Mouse (Mus musculus) spleen, adult 2 months (tissue): ENCODE data around the gene Ch25h. TPM values are rescaled to one million over a fixed set of nuclear protein-coding genes. Genes with fewer than 3 reads are reported as not detected.

Experiments
- DNase-seq, 2 experiments: peaks; one replicate each; pipeline versions ENCODE4 v3.0.0 to v3.0.0-alpha.2; 2012 to 2021; ENCODE audit warnings: low spot score in 2 of 2, low read depth in 1 of 2
- H3K27ac ChIP-seq: fragments of 200-500 bp; 2 replicates; pipeline ENCODE4 v1.5.1; 2012; ENCODE audit warnings: low read length, inconsistent platforms; ENCODE audit not compliant: insufficient read depth
- H3K27me3 ChIP-seq: fragments of 200-500 bp; 2 replicates; pipeline ENCODE4 v1.6.1; 2012; ENCODE audit warnings: mild to moderate bottlenecking, moderate library complexity, low read length, inconsistent platforms; ENCODE audit not compliant: control insufficient read depth, insufficient read depth
- H3K36me3 ChIP-seq: fragments of 200-500 bp; 2 replicates; pipeline ENCODE4 v1.6.1; 2012; ENCODE audit warnings: mild to moderate bottlenecking, low read length, inconsistent platforms; ENCODE audit not compliant: control insufficient read depth, insufficient read depth
- H3K4me1 ChIP-seq: fragments of 200-500 bp; 2 replicates; pipeline ENCODE4 v1.6.1; 2011; ENCODE audit warnings: inconsistent platforms; ENCODE audit not compliant: control insufficient read depth, insufficient read depth, insufficient read length
- H3K4me3 ChIP-seq: fragments of 200-500 bp; 2 replicates; pipeline ENCODE4 v1.5.1; 2011; ENCODE audit warnings: mild to moderate bottlenecking, inconsistent platforms; ENCODE audit not compliant: insufficient read depth, insufficient read length; ENCODE audit errors: extremely low read depth
- CTCF ChIP-seq: fragments of 200-500 bp; IDR thresholded peaks from 2 replicates; pipeline ENCODE4 v1.5.1; 2011; ENCODE audit warnings: mild to moderate bottlenecking, inconsistent platforms; ENCODE audit not compliant: insufficient read depth, insufficient read length, insufficient replicate concordance; ENCODE audit errors: extremely low read depth
- POLR2A ChIP-seq: fragments of 200-500 bp; IDR thresholded peaks from 2 replicates; pipeline ENCODE4 v1.6.1; 2011; ENCODE audit warnings: low read depth, low read length, inconsistent platforms
- WGBS: fragments of 180-500 bp; shearing (Covaris S2); methylation state at CpG from one replicate; pipeline ENCODE4 v1.1.7; 2018; 5-methylcytosine and 5-hydroxymethylcytosine counted together
- polyA plus RNA-seq: library from polyadenylated mRNA; depleted of rRNA; stranded (reverse); fragments of >200 nt; gene quantifications from 2 replicates; pipeline ENCODE4 v1.2.3, GENCODE M21; 2012; rRNA removed

The Ch25h gene
- polyA plus RNA-seq, 1 experiment, result 12.9 TPM

GRCm38 (mm10) chr19:34444785-34445184 is 30.2 kb downstream of the Ch25h start:
- 62% methylated on average over 3 of the region's 3 CpGs for WGBS
- Histone ChIP-seq H3K4me3 (no peak overlapping the region), H3K27ac (no peak overlapping the region), H3K27me3 (no peaks in the 10 kb centered on the region), H3K36me3 (no peaks in the 10 kb centered on the region), H3K4me1 (no peaks in the 10 kb centered on the region)
- no peak for DNase-seq
- no peak for TF ChIP-seq POLR2A
- TF ChIP-seq CTCF, result no peak

- H3K27me3 ChIP-seq, result no peaks in the 10 kb centered on the region
- 27% methylated on average over 2 of the region's 2 CpGs for WGBS
- no peak for TF ChIP-seq CTCF
- no peak overlapping the region for H3K27ac ChIP-seq
- H3K4me1 ChIP-seq, result no peaks in the 10 kb centered on the region
- no peaks in the 10 kb centered on the region for H3K36me3 ChIP-seq
- no peak for DNase-seq
- H3K4me3 ChIP-seq, result no peak overlapping the region
These were observed 33.0 kb downstream of the Ch25h start for GRCm38 (mm10) chr19:34441979-34442378.

- H3K27me3 ChIP-seq, result no peaks in the 10 kb centered on the region
- no peaks in the 10 kb centered on the region for H3K4me1 ChIP-seq
- no peak for DNase-seq
- H3K4me3 ChIP-seq, result no peak overlapping the region
- 62% methylated on average over 5 of the region's 5 CpGs for WGBS
- H3K27ac ChIP-seq, result no peak overlapping the region
- TF ChIP-seq POLR2A (no peak), CTCF (no peak)
- no peaks in the 10 kb centered on the region for H3K36me3 ChIP-seq
These were observed 39.8 kb downstream of the Ch25h start for GRCm38 (mm10) chr19:34435197-34435611.

DNA sequence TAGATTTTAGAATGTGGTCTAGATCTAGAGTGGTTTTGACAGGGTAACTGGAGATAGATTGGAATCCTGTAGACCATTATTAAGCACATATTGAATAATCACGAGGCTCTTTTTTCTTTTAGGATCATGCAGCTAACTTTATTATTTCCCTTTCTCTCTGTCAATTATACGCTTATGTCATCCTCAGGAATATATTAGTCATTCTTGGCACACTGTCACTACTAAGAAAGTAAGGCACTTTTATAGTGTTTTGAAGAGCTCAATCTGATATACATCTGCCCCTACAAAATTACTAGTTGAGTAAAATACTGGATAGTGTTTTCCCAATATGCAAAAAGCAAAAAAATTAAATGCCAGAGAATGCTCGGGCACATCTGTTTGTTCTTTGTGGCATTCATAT is 43.6 kb downstream of the Ch25h start:
- no peaks in the 10 kb centered on the region for H3K36me3 ChIP-seq
- TF ChIP-seq POLR2A (no peak), CTCF (no peak)
- H3K27ac ChIP-seq, result no peak overlapping the region
- H3K4me3 ChIP-seq, result no peak overlapping the region
- 85% methylated on average over 3 of the region's 3 CpGs for WGBS
- no peaks in the 10 kb centered on the region for H3K4me1 ChIP-seq
- DNase-seq, result no peak
- H3K27me3 ChIP-seq, result no peaks in the 10 kb centered on the region

- no peak overlapping the region for H3K27ac ChIP-seq
- H3K27me3 ChIP-seq, result no peaks in the 10 kb centered on the region
- no peak for DNase-seq
- H3K4me3 ChIP-seq, result no peak overlapping the region
- no peaks in the 10 kb centered on the region for H3K4me1 ChIP-seq
- no peak for TF ChIP-seq CTCF
- no peak for TF ChIP-seq POLR2A
- WGBS, result 88% methylated on average over 4 of the region's 4 CpGs
- H3K36me3 ChIP-seq, result no peaks in the 10 kb centered on the region
These were observed 51.1 kb downstream of the Ch25h start for GRCm38 (mm10) chr19:34423783-34424335.

Other genes with a start within 250 kb of the Ch25h start
- 156 and 182 TPM in 2 replicates for gene Acta2, start 219.6 kb downstream of the Ch25h start, polyA plus RNA-seq
- gene Fas, start 184.5 kb downstream of the Ch25h start, polyA plus RNA-seq, result 1.1 and 1.4 TPM in 2 replicates
- 24.7 and 30.2 TPM in 2 replicates for gene Lipa, start 52.3 kb upstream of the Ch25h start, polyA plus RNA-seq
- gene Ifit2, start 75.5 kb upstream of the Ch25h start, polyA plus RNA-seq, result 0.83 TPM in 2 replicates
- 2.8 and 3.3 TPM in 2 replicates for gene Ifit3, start 108.4 kb upstream of the Ch25h start, polyA plus RNA-seq
- 1.9 and 2.2 TPM in 2 replicates for gene Ifit1bl1, start 126.8 kb upstream of the Ch25h start, polyA plus RNA-seq
- 0.68 and 0.70 TPM in 2 replicates for gene Ifit3b, start 132.8 kb upstream of the Ch25h start, polyA plus RNA-seq
- gene Ifit1bl2, start 165.6 kb upstream of the Ch25h start, polyA plus RNA-seq, result 0.05 and 0.11 TPM in 2 replicates
- gene Ifit1, start 165.7 kb upstream of the Ch25h start, polyA plus RNA-seq, result 2.0 and 2.4 TPM in 2 replicates